Mouse (Mus musculus) forebrain, embryonic 15.5 days (tissue): ENCODE results near the gene Npw. TPM values are rescaled to one million over a fixed set of nuclear protein-coding genes. Genes with fewer than 3 reads are reported as not detected.

Experiments used
- ATAC-seq: fragments of 200-750 bp; cut with Nextera tagmentation; replicated peaks from 2 replicates; pipeline ENCODE4 v1.8.0; 2017; ENCODE audit warnings: mild to moderate bottlenecking, moderate TSS enrichment, moderate library complexity
- H3K27ac ChIP-seq: fragments of 300-500 bp; sonication (generic); replicated peaks from 2 replicates; pipeline ENCODE4 v1.5.1; 2015; ENCODE audit warnings: mild to moderate bottlenecking, inconsistent platforms
- H3K27me3 ChIP-seq: fragments of 300-500 bp; sonication (generic); 2 replicates; pipeline ENCODE4 v1.6.1; 2015; ENCODE audit warnings: inconsistent platforms
- H3K36me3 ChIP-seq: fragments of 300-500 bp; sonication (generic); 2 replicates; pipeline ENCODE4 v1.6.1; 2015; ENCODE audit warnings: mild to moderate bottlenecking, inconsistent platforms
- H3K4me1 ChIP-seq: fragments of 300-500 bp; sonication (generic); 2 replicates; pipeline ENCODE4 v1.6.1; 2015; ENCODE audit warnings: inconsistent platforms
- H3K4me2 ChIP-seq: fragments of 300-500 bp; sonication (generic); replicated peaks from 2 replicates; pipeline ENCODE4 v1.6.1; 2015; ENCODE audit warnings: mild to moderate bottlenecking, inconsistent platforms
- H3K4me3 ChIP-seq: fragments of 300-500 bp; sonication (generic); 2 replicates; pipeline ENCODE4 v1.5.1; 2015; ENCODE audit warnings: mild to moderate bottlenecking, inconsistent platforms
- H3K9ac ChIP-seq: fragments of 300-500 bp; sonication (generic); replicated peaks from 2 replicates; pipeline ENCODE4 v1.6.1; 2015; ENCODE audit warnings: mild to moderate bottlenecking, inconsistent platforms
- H3K9me3 ChIP-seq: fragments of 300-500 bp; sonication (generic); 2 replicates; pipeline ENCODE4 v1.6.1; 2016; ENCODE audit warnings: inconsistent platforms
- WGBS: fragments of 180-500 bp; shearing (Covaris S2); methylation state at CpG from one replicate; pipeline ENCODE4 v1.1.7; 2015; ENCODE audit warnings: mixed read lengths; 5-methylcytosine and 5-hydroxymethylcytosine counted together
- polyA plus RNA-seq: library from polyadenylated mRNA; unstranded; fragments of >200 nt; fragmentation: Nextera tagmentation; extraction: Ambion mirVana; gene quantifications from 2 replicates; pipeline ENCODE4 v1.2.1, GENCODE M21; 2015

Npw gene
- polyA plus RNA-seq: not detected in 2 replicates

DNA sequence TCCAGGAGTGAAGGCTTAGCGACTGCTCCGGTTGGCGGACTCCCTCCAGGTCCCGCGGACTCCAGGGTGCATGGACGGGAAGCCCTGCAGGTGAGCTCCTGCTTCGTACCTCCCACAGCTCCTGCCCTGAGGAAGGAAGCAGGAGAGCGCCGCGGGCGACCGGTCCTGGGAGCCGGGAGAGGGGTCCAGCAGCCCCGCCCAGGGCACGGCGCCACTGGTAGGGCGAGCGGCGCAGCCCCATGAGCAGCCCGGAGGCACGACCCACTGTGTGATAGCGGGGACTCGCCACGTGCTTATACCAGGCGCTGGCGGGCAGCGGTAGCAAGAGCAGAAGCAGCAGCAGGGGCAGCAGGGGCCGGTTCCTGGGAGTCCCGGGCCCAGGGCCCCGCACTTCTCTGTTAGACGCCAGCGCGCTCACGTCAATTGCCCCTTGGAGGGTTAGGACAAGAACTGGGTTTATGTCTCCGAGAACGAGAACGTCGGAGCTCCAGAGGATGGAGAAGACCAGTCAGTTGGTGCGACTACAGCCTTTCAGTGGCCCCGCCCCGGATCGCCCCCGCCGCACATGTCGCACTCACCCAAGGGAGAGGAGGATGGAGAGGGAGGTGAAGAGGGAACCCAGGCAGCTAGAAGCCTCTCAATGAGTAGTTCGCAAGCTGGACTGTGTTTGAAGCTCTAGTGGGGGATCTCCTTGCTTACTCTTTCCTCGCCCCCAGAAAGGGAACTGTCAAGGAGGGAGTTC lies at the start of gene Npw:
Gene Npw (minus strand): TSS at position 441 of the 742 bp plus-strand sequence.
- ATAC-seq: no peak
- H3K27me3 ChIP-seq: peaks cover 47% of the 10 kb centered on the region
- WGBS: 2% methylated on average over 47 of the region's 47 CpGs

DNA sequence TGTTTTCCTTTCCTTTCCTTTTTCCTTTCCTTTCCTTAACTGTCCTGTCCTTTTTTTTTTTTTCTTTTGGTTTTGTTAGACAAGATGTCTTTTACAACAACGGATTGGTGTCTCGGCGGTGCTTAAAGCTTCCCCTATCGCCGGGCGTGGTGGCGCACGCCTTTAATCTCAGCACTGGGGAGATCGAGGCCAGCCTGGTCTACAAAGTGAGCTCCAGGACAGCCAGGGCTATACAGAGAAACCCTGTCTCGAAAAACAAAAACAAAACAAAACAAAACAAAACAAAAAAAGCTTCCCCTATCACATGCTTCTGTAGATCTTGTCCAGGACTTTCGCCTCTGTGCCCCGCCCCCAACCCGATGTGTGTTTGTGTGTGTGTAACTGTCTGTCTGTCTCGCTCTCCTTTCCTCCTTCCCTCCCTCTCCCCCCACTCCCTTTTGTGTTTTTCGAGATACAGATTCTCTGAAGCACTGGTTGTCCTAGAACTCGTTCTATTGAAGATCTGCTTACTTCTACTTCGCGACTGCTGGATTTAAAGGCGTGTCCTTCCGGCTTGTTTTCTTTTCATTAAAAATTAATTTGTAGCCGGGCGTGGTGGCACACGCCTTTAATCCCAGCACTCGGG lies 49.7 kb upstream of the Npw start:
- ATAC-seq: peak; percentile 72
- 6% methylated on average over 24 of the region's 24 CpGs for WGBS
- peak overlapping the region; percentile 64 for H3K4me3 ChIP-seq

More for the DNA sequence above, at the start of gene Npw:
- Histone ChIP-seq H3K27ac (no peak within 1 kb of the TSS), H3K9ac (peak within 1 kb of the TSS; percentile 48), H3K4me2 (peak within 1 kb of the TSS; percentile 54), H3K9me3 (no peaks in the 10 kb centered on the region), H3K4me1 (peaks cover 12% of the 10 kb centered on the region), H3K4me3 (peak within 1 kb of the TSS; percentile 32), H3K36me3 (no peaks in the 10 kb centered on the region)

GRCm38 (mm10) chr17:24706982-24707800 lies 48.9 kb upstream of the Npw start, which contains the start of gene Tbl3:
TSS of gene Tbl3 (minus strand) at chr17:24707660.
- WGBS: 4% methylated on average over 32 of the region's 32 CpGs
- Histone ChIP-seq H3K36me3 (peaks cover 26% of the 10 kb centered on the region), H3K4me2 (peak within 1 kb of the TSS; percentile 61), H3K9ac (peak within 1 kb of the TSS; percentile 57), H3K4me3 (peak within 1 kb of the TSS; percentile 64), H3K9me3 (no peaks in the 10 kb centered on the region), H3K4me1 (peaks cover 20% of the 10 kb centered on the region), H3K27me3 (no peaks in the 10 kb centered on the region), H3K27ac (peak within 1 kb of the TSS; percentile 80)
- peak; percentile 92 for ATAC-seq

More for the DNA sequence above, 49.7 kb upstream of the Npw start:
- Histone ChIP-seq H3K27ac (peak overlapping the region; percentile 80), H3K27me3 (no peaks in the 10 kb centered on the region), H3K36me3 (peaks cover 21% of the 10 kb centered on the region), H3K9ac (peak overlapping the region; percentile 57), H3K4me1 (peaks cover 20% of the 10 kb centered on the region), H3K9me3 (no peaks in the 10 kb centered on the region), H3K4me2 (peak overlapping the region; percentile 61)

DNA sequence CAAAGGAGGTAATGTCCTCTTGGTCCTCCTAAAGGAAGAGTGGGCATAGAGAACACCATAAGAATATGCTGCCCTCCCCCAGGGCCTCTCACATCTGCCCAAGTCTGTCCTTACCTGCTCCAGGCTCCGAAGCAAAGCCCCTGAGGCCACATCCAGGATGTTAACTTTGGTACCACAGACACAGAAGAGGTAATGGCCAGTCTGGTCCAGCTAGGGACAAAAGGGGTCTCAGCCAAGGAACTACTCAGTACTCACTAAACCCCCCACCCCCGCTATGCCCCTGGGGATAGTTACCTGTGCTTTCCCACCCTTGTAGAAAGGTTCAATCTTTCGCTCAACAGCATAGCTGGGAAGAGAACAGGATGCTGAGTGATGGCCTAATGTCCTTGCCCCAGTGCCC lies 47.6 kb upstream of the Npw start:
- Histone ChIP-seq H3K4me2 (0 out of 2 replicates have a peak overlapping the region, but pooled peaks have one; percentile 61), H3K9ac (no peak overlapping the region), H3K27me3 (no peaks in the 10 kb centered on the region), H3K4me3 (0 out of 2 replicates have a peak overlapping the region, but pooled peaks have one; percentile 64), H3K27ac (no peak overlapping the region), H3K4me1 (peaks cover 20% of the 10 kb centered on the region), H3K9me3 (no peaks in the 10 kb centered on the region), H3K36me3 (peaks cover 39% of the 10 kb centered on the region)
- WGBS: 94% methylated on average over 3 of the region's 3 CpGs
- ATAC-seq: no peak

DNA sequence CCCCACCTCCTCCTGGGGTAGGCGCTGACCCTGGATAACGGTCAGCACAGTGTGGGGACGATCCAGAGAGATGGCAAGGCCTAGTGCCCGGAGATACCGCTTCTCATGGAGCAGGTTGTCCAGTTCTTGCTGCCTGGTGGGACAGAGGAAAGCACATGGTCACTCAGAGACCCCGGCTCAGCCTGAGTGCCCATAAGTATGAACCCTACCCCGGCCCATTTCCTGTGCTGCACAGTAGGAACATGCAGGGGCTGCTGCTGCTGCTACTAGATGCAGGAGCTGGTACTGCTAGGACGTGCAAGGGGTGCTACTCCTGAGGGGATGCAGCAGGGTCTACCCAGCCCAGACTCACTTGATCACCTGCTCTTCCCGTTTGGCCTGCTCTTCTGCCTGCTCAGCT lies 43.0 kb upstream of the Npw start:
- no peak for ATAC-seq
- Histone ChIP-seq H3K27me3 (no peaks in the 10 kb centered on the region), H3K4me2 (no peak overlapping the region), H3K4me3 (no peak overlapping the region), H3K27ac (no peak overlapping the region), H3K9me3 (no peaks in the 10 kb centered on the region), H3K36me3 (peaks cover 49% of the 10 kb centered on the region), H3K9ac (no peak overlapping the region), H3K4me1 (peaks cover 14% of the 10 kb centered on the region)
- WGBS: 92% methylated on average over 9 of the region's 9 CpGs

DNA sequence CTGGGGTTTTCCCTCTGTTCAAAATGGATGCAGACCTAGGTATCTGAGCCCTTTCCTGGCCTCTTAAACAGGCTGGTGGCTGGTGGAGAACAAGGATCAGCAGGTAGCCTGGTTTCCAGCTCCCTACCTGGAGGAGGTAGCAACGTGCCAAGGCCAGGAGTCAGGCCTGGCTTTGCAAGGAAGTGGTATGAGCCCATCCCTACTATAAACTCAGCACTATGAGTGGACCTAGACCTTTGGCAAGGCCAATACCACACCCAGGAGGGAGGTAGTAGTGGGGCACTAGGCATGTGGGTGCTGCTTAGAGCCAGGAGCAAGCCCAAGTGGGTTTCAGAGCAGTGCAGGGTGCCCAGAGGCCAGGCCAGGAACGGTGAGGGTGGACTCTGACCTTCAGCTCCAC lies 41.2 kb upstream of the Npw start:
- Histone ChIP-seq H3K9ac (no peak overlapping the region), H3K36me3 (peaks cover 38% of the 10 kb centered on the region), H3K4me1 (peaks cover 20% of the 10 kb centered on the region), H3K9me3 (no peaks in the 10 kb centered on the region), H3K4me3 (no peak overlapping the region), H3K4me2 (no peak overlapping the region), H3K27ac (no peak overlapping the region), H3K27me3 (no peaks in the 10 kb centered on the region)
- no peak for ATAC-seq
- 85% methylated on average over 2 of the region's 2 CpGs for WGBS

GRCm38 (mm10) chr17:24698715-24699114 lies 40.5 kb upstream of the Npw start:
- no peaks in the 10 kb centered on the region for H3K27me3 ChIP-seq
- no peak overlapping the region for H3K4me2 ChIP-seq
- no peaks in the 10 kb centered on the region for H3K9me3 ChIP-seq
- ATAC-seq: no peak
- H3K9ac ChIP-seq: no peak overlapping the region
- H3K36me3 ChIP-seq: peaks cover 33% of the 10 kb centered on the region
- no peak overlapping the region for H3K4me3 ChIP-seq
- H3K27ac ChIP-seq: no peak overlapping the region
- WGBS: 70% methylated on average over 9 of the region's 9 CpGs
- peaks cover 24% of the 10 kb centered on the region for H3K4me1 ChIP-seq

DNA sequence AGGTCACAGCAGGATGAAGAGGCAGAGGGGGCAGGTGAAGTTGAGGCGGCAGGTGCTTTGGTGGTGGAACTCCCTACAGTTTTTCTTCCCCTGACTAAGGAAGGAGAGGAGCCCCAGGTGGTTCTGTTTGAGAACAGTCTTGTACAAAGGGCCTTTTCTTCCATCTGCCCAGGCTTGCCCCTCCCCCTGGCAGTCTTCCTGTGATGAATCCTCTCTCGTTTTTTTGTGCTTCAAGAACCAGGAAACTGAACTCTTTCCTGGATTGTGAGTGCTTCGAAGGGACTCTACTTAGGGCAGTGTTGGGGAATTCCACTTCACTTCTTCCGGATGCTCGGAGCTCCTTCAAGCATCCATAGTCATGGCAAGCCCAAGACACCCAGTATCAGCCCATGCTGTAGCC lies 39.7 kb upstream of the Npw start:
- 19% methylated on average over 5 of the region's 5 CpGs for WGBS
- Histone ChIP-seq H3K9me3 (no peaks in the 10 kb centered on the region), H3K4me1 (peaks cover 24% of the 10 kb centered on the region), H3K27ac (no peak overlapping the region), H3K9ac (no peak overlapping the region), H3K27me3 (no peaks in the 10 kb centered on the region), H3K36me3 (peaks cover 34% of the 10 kb centered on the region), H3K4me2 (no peak overlapping the region), H3K4me3 (no peak overlapping the region)
- ATAC-seq: no peak

GRCm38 (mm10) chr17:24696011-24696697 lies 37.9 kb upstream of the Npw start, which contains the start of the genes Gfer and Noxo1:
TSS of gene Gfer (minus strand) at chr17:24696156.
TSS of gene Noxo1 (plus strand) at chr17:24696234.
- peak within 1 kb of the TSS; percentile 72 for H3K4me2 ChIP-seq
- H3K9me3 ChIP-seq: no peaks in the 10 kb centered on the region
- peaks cover 24% of the 10 kb centered on the region for H3K4me1 ChIP-seq
- peaks cover 28% of the 10 kb centered on the region for H3K36me3 ChIP-seq
- WGBS: under 1% methylated on average over 73 of the region's 76 CpGs
- H3K27ac ChIP-seq: peak within 1 kb of the TSS; percentile 87
- ATAC-seq: peak; percentile 91
- H3K9ac ChIP-seq: peak within 1 kb of the TSS; percentile 86
- peak within 1 kb of the TSS; percentile 77 for H3K4me3 ChIP-seq
- no peaks in the 10 kb centered on the region for H3K27me3 ChIP-seq

- H3K27me3 ChIP-seq: no peaks in the 10 kb centered on the region
- H3K4me1 ChIP-seq: peaks cover 26% of the 10 kb centered on the region
- peak overlapping the region; percentile 86 for H3K9ac ChIP-seq
- no peaks in the 10 kb centered on the region for H3K9me3 ChIP-seq
- H3K4me2 ChIP-seq: peak overlapping the region; percentile 72
- H3K27ac ChIP-seq: peak overlapping the region; percentile 87
- H3K36me3 ChIP-seq: peaks cover 21% of the 10 kb centered on the region
- 7% methylated on average over 44 of the region's 51 CpGs for WGBS
- peak; percentile 38 for ATAC-seq
- peak overlapping the region; percentile 77 for H3K4me3 ChIP-seq
These were observed 37.2 kb upstream of the Npw start for GRCm38 (mm10) chr17:24695326-24696010.

DNA sequence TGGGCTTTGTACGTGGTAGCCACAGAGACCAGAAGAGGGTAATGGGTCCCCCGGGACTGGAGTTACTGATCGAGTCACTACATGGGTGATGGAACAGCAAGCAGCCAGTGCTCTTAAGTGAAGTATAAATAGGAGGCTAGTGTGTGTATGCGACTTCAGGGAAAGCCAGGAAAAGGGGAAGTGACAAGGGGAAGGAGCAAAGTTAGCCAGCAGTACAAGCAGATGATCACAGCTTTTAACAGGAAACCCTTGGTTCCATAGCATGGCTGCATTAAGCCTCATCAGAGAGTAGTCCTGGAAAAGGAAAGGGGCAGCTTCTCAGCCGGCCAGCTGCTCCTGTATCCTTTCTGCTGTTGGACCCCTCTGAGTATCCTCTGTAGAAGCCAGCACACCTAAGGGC lies 34.1 kb upstream of the Npw start:
- Histone ChIP-seq H3K4me2 (no peak overlapping the region), H3K27me3 (peaks cover 13% of the 10 kb centered on the region), H3K4me1 (peaks cover 51% of the 10 kb centered on the region), H3K27ac (no peak overlapping the region), H3K9me3 (no peaks in the 10 kb centered on the region), H3K4me3 (no peak overlapping the region), H3K9ac (no peak overlapping the region), H3K36me3 (peaks cover 15% of the 10 kb centered on the region)
- no peak for ATAC-seq
- WGBS: 89% methylated on average over 5 of the region's 5 CpGs
